Mouse (Mus musculus) forebrain, embryonic 12.5 days (tissue): ENCODE results near the gene Gprin3. TPM values are rescaled to one million over a fixed set of nuclear protein-coding genes. Genes with fewer than 3 reads are reported as not detected.

Experiments
- ATAC-seq: fragments of 200-750 bp; cut with Nextera tagmentation; 2 replicates; pipeline ENCODE4 v1.8.0; 2017; ENCODE audit warnings: moderate TSS enrichment; ENCODE audit not compliant: low FRiP score
- H3K27ac ChIP-seq: fragments of 300-500 bp; sonication (generic); 2 replicates; pipeline ENCODE4 v1.5.1; 2016; ENCODE audit warnings: mild to moderate bottlenecking
- H3K27me3 ChIP-seq: fragments of 300-500 bp; sonication (generic); 2 replicates; pipeline ENCODE4 v1.6.1; 2016; ENCODE audit warnings: mild to moderate bottlenecking
- H3K36me3 ChIP-seq: fragments of 300-500 bp; sonication (generic); replicated peaks from 2 replicates; pipeline ENCODE4 v1.6.1; 2016; ENCODE audit warnings: mild to moderate bottlenecking
- H3K4me1 ChIP-seq: fragments of 300-500 bp; sonication (generic); 2 replicates; pipeline ENCODE4 v1.6.1; 2016
- H3K4me2 ChIP-seq: fragments of 300-500 bp; sonication (generic); 2 replicates; pipeline ENCODE4 v1.6.1; 2016; ENCODE audit warnings: mild to moderate bottlenecking, moderate library complexity
- H3K4me3 ChIP-seq: fragments of 300-500 bp; sonication (generic); replicated peaks from 2 replicates; pipeline ENCODE4 v1.5.1; 2016; ENCODE audit warnings: mild to moderate bottlenecking
- H3K9ac ChIP-seq: fragments of 300-500 bp; sonication (generic); 2 replicates; pipeline ENCODE4 v1.6.1; 2016; ENCODE audit warnings: mild to moderate bottlenecking
- H3K9me3 ChIP-seq: fragments of 300-500 bp; sonication (generic); 2 replicates; pipeline ENCODE4 v1.6.1; 2016
- WGBS: fragments of 180-500 bp; shearing (Covaris S2); methylation state at CpG from one replicate; pipeline ENCODE4 v1.1.7; 2016; 5-methylcytosine and 5-hydroxymethylcytosine counted together
- polyA plus RNA-seq: library from polyadenylated mRNA; unstranded; fragments of >200 nt; fragmentation: Nextera tagmentation; extraction: Ambion mirVana; gene quantifications from 2 replicates; pipeline ENCODE4 v1.2.1, GENCODE M21; 2016

Gene Gprin3
- polyA plus RNA-seq, 1 experiment from 2014 or later: 0.52 TPM

DNA sequence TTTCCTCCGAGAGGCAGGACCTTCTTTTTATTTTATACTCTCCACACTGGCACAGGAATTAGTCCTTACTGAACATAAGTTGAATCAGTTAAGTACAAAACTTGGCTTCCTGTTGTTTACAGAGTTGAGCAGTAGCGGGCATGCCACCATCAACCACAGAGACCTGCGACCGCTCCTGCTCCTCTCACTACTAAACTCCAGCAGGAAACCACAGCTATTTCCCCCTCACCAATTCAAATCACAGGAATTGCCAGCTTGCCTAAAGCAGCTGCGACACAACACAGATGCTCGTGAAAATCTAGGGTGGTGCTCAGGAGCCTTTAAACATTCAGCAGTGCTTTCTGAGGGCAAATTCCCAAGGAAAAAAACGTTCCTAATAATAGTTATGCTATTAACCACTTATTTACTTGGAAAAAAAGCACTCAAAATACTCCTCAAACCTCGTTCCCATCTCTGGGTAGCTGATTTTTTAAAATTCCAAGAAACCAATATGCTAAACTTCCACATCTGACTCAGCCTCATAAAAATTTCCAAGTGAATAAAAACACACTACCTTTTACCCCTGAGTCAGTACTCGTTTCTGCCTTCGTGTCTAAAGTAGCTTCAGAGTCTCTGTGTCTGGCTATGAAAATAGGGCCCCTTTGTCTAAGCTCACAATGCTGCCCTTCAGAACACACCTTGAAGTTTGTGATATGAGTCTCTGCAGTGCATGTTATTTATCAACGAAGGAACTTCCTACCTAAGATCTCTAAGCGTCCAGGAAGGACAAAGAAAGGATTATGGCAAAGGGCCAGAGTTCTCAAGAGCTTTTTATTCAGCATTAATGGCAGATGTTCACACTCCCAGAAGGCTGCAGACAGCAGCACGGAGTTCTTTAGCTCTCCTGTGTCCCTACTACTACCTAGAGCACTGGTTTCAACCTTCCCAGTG is 13.4 kb downstream of the Gprin3 start:
- Histone ChIP-seq H3K36me3 (no peaks in the 10 kb centered on the region), H3K27ac (no peak overlapping the region), H3K4me1 (no peaks in the 10 kb centered on the region; the same call in 1 of the 2 replicates), H3K9ac (no peak overlapping the region), H3K27me3 (no peaks in the 10 kb centered on the region), H3K4me2 (no peak overlapping the region), H3K4me3 (no peak overlapping the region), H3K9me3 (no peaks in the 10 kb centered on the region)
- 39% methylated on average over 13 of the region's 13 CpGs for WGBS
- ATAC-seq: peak; percentile 46; the same call in 1 of the 2 replicates

DNA sequence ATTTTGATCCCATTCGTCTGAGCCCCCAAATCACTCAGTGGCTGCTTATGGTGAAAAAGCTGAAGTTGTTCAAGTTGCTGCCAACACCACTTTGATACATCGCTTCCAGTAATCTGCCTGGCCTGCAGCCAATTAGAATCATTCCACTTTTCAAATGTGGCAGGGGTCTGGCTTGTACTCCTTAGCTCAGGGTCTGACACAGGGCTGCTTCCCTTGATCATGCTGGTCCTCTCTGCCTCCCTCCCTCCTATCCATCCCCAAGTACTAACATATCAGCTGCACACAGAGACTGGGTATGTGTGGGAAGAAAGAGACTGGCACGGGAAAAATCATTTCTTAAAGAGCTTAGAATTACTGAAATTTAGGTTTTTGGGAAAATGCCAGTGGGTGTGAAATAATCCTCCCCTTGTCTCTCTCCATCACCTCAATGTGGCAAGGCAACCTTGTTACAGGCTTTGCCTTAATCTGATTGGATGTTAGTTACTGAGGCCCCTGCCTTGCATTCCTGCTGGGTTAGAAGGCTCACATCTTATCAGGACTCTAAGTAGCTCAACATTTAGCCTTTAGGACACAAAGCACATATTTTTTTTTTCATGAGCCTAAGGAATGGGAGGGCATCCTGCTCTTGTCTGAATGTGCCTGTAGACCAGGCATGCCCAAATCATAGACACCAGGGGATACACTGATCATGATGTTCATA is 16.9 kb downstream of the Gprin3 start:
- no peaks in the 10 kb centered on the region for H3K9me3 ChIP-seq
- no peaks in the 10 kb centered on the region; the same call in 1 of the 2 replicates for H3K4me1 ChIP-seq
- H3K27ac ChIP-seq: no peak overlapping the region
- no peak overlapping the region for H3K4me3 ChIP-seq
- H3K9ac ChIP-seq: no peak overlapping the region
- WGBS: 61% methylated on average over 3 of the region's 3 CpGs
- no peaks in the 10 kb centered on the region for H3K36me3 ChIP-seq
- H3K4me2 ChIP-seq: no peak overlapping the region
- no peak for ATAC-seq
- H3K27me3 ChIP-seq: no peaks in the 10 kb centered on the region

DNA sequence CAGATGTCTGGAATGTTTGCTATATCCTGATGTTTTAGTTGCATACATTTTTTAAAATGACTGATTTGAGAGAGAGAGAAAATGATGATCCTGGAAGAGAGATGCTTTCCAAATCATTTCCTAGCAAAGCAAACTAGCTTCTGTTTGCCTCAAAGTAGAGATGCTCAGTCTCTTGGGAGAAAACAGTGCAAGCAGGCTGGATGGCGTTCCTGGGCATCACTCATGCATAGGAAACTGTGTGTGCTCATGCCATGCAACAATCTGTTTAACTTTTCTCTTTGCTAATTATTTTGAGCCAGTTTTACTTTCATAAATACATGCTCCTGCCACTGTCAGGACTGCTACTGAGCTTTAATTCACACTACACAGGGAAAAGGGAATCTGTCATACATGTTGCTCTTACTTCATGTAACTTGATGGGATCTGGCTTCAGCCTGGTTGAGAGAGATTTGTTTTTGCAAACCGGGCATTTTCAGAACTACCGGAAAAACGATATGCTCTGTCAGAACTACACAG is 18.6 kb downstream of the Gprin3 start:
- Histone ChIP-seq H3K4me1 (no peaks in the 10 kb centered on the region; the same call in 1 of the 2 replicates), H3K36me3 (no peaks in the 10 kb centered on the region), H3K27me3 (no peaks in the 10 kb centered on the region), H3K4me3 (no peak overlapping the region), H3K27ac (no peak overlapping the region), H3K4me2 (no peak overlapping the region), H3K9me3 (no peaks in the 10 kb centered on the region), H3K9ac (no peak overlapping the region)
- WGBS: 88% methylated on average over 4 of the region's 4 CpGs
- no peak for ATAC-seq

DNA sequence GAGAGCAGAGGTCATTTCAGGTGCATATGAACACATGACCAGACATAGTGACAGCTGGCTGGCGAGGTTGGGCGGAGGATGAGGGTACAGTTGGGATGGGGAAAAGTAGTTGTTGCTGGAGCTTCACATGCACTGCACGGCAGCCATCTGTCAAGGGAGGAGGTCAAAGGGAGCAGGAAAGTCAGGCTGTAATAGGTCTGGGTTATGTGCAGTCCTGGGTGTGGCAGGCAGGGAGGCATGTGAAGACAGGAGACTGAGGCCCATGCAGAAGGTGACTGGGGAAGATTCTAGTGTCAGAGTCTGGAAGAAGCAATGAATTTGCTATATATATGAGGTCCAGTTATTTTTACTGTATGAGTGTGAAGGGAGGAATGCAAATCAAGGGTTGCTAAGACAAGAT is 35.9 kb downstream of the Gprin3 start:
- Histone ChIP-seq H3K4me1 (no peaks in the 10 kb centered on the region), H3K9ac (no peak overlapping the region), H3K9me3 (no peaks in the 10 kb centered on the region), H3K27ac (no peak overlapping the region), H3K4me3 (no peak overlapping the region), H3K27me3 (no peaks in the 10 kb centered on the region), H3K36me3 (no peaks in the 10 kb centered on the region), H3K4me2 (no peak overlapping the region)
- 90% methylated on average over 3 of the region's 3 CpGs for WGBS
- no peak for ATAC-seq

DNA sequence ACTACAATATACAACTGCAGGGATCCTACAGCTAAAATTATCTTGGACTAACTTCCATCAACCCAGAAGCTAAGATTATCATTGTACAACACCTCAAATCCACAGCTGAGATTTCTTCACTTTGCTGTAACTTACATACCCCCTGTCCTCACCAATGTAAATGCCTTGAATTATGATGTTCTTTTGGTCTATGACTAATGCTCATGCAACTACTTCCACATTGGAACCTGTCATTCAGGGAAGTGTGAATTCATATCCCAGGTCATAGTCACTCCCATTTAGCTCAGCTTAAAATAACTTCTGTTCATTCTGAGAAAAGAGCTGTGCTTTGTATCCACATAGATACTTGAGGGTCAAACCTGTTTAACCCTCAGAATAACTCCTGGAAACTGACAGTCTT is 60.8 kb downstream of the Gprin3 start:
- Histone ChIP-seq H3K4me1 (no peaks in the 10 kb centered on the region), H3K9ac (no peak overlapping the region), H3K27ac (no peak overlapping the region), H3K9me3 (no peaks in the 10 kb centered on the region), H3K4me2 (no peak overlapping the region), H3K36me3 (no peaks in the 10 kb centered on the region), H3K4me3 (no peak overlapping the region), H3K27me3 (no peaks in the 10 kb centered on the region)
- no peak for ATAC-seq

DNA sequence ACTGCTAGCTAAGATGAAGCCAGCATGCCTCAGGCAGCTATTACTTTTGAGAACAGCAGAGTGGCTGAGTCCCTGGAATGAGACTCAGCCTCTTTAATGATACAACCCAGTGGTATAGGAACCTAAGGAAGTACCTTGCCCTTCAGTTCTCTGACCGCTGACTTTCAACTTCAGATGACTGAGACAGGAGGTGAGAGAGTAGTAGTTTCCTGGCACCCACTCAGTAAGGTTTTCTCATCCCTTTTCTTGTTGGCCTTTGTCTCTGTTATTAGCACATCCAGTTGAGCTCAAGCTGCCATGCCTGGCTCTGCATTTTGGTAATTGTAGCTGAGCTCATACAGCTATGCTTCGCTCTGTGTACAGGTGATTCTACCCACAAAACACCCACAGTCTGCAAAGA is 62.8 kb downstream of the Gprin3 start:
- Histone ChIP-seq H3K4me3 (no peak overlapping the region), H3K4me1 (no peaks in the 10 kb centered on the region), H3K36me3 (no peaks in the 10 kb centered on the region), H3K27me3 (no peaks in the 10 kb centered on the region), H3K27ac (no peak overlapping the region), H3K9me3 (no peaks in the 10 kb centered on the region), H3K4me2 (no peak overlapping the region), H3K9ac (no peak overlapping the region)
- WGBS: 82% methylated on average over 2 of the region's 2 CpGs
- ATAC-seq: no peak

DNA sequence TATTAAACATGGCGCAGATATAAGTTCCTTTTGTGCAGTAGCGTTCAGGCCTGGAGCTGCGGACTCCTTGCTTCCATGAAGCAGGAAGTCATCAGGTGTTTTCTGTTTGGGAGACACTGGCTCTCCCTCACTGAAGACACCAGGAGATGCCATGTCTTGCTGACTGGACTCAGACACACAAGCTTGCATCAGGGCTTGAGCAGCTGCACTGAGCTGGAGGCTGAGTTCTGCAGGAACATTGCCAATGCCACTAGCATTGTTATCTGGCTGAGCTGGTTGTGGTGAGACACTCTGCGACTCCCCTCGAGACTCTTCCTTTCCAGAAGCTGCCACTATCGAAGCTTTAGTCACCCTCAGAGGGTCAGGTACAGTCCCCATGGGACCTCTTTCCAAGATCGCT is 71.2 kb downstream of the Gprin3 start:
- Histone ChIP-seq H3K4me1 (no peaks in the 10 kb centered on the region), H3K4me3 (no peak overlapping the region), H3K36me3 (no peaks in the 10 kb centered on the region), H3K9ac (no peak overlapping the region), H3K9me3 (no peaks in the 10 kb centered on the region), H3K27ac (no peak overlapping the region), H3K27me3 (no peaks in the 10 kb centered on the region), H3K4me2 (no peak overlapping the region)
- no peak for ATAC-seq
- WGBS: 92% methylated on average over 7 of the region's 7 CpGs

DNA sequence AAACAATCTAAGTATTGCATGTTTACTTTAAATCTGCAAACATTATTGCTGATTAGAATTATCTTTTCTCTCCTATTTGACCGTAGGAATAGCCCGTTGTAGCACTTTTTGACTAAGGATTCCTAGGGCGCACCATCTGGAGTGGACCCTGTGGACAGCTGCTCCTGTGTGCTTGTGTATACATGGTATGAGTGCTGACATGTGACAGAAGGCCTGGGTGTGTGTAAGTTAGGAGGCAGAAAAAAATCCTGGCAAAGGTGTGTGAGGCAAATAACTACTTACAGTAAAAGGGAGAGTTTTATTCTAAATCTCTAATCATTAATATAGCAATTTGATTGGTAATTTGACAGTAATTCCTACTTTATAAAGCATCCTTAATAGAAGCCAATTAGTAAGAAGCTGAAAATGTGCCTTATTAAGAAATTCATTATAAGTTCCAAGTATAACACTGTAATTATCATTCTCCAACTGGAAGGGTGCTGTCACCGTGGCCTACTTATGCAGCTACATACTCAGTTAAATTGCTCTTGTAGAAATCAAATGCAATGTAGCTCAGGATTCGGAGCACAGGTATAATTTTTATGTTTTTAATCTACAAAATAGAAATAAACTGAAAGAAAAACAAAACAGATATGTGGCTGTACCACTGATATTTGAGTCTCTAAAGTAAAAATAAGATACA is 74.8 kb downstream of the Gprin3 start:
- Histone ChIP-seq H3K9me3 (no peaks in the 10 kb centered on the region), H3K27me3 (no peaks in the 10 kb centered on the region), H3K9ac (no peak overlapping the region), H3K36me3 (no peaks in the 10 kb centered on the region), H3K4me1 (no peaks in the 10 kb centered on the region), H3K27ac (no peak overlapping the region), H3K4me3 (no peak overlapping the region), H3K4me2 (no peak overlapping the region)
- WGBS: 83% methylated on average over 5 of the region's 5 CpGs
- no peak; the same call in 1 of the 2 replicates for ATAC-seq

DNA sequence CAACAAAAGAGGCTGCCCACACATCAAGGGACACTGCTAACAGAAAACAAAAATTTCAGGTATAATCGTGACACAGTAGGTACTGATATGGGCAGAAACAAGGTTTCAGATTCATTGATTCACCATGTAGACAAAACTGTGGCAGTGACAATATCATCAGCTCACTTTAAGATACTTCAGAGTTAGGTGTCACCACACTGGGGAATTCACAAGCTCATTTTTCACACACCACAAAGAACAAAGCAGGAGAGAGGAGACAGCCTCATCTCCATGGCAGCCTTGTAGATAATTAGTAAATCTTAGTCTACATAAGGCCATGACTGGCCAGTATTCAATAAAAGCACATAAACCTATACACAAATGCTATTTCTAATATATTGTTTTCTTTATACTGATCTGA is 77.4 kb downstream of the Gprin3 start:
- Histone ChIP-seq H3K27ac (no peak overlapping the region), H3K4me2 (no peak overlapping the region), H3K4me3 (no peak overlapping the region), H3K9ac (no peak overlapping the region), H3K9me3 (no peaks in the 10 kb centered on the region), H3K27me3 (no peaks in the 10 kb centered on the region), H3K4me1 (no peaks in the 10 kb centered on the region), H3K36me3 (no peaks in the 10 kb centered on the region)
- no peak for ATAC-seq
- WGBS: 90% methylated on average over 1 of the region's 1 CpGs

DNA sequence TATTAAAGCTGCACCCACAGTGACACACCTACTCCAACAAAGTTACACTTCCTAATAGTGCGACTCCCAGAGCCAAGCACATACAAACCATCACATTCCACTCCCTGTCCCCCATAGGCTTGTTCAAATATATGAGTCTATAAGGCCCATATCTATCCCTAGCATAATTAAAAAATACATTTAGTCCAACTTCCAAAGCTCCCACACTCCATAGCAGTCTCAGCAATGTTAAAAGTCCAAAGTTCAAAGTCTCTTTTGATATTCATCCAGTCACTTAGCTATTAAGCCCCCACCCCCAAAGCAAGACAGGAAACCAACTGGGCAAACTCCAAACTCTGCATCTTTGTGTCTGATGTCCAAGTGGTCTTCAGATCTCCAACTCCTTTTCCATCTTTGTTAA is 84.9 kb downstream of the Gprin3 start:
- H3K36me3 ChIP-seq: no peaks in the 10 kb centered on the region

DNA sequence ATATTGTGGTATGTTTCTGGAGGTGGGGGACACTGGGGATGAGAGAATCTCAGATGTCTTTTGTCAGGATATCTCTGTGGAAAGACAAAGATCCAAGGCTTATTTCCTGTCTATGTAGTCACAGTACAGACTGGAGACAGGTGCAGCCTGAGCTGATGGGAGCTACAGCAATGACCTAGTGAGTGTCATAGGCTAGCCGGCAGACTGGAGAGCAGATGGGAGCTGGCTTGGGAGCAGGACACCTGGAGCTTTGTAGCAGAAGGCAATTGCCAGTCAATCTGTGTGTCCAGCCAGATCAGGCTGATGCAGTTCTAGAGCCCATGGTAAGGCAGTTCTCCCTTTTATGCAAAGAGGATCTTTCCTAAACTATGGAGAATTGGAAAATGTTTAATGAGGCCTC is 97.8 kb downstream of the Gprin3 start:
- Histone ChIP-seq H3K4me2 (no peak overlapping the region), H3K27ac (no peak overlapping the region), H3K9ac (no peak overlapping the region), H3K9me3 (no peaks in the 10 kb centered on the region), H3K4me3 (no peak overlapping the region), H3K27me3 (no peaks in the 10 kb centered on the region), H3K4me1 (no peaks in the 10 kb centered on the region), H3K36me3 (no peaks in the 10 kb centered on the region)
- WGBS: 91% methylated on average over 1 of the region's 1 CpGs
- ATAC-seq: no peak

More for the DNA sequence above, 84.9 kb downstream of the Gprin3 start:
- no peak overlapping the region for H3K4me2 ChIP-seq
- WGBS: 88% methylated on average over 1 of the region's 1 CpGs
- no peak overlapping the region for H3K9ac ChIP-seq
- no peak for ATAC-seq
- no peaks in the 10 kb centered on the region for H3K9me3 ChIP-seq
- no peak overlapping the region for H3K27ac ChIP-seq
- no peaks in the 10 kb centered on the region for H3K27me3 ChIP-seq
- no peaks in the 10 kb centered on the region for H3K4me1 ChIP-seq
- H3K4me3 ChIP-seq: no peak overlapping the region

DNA sequence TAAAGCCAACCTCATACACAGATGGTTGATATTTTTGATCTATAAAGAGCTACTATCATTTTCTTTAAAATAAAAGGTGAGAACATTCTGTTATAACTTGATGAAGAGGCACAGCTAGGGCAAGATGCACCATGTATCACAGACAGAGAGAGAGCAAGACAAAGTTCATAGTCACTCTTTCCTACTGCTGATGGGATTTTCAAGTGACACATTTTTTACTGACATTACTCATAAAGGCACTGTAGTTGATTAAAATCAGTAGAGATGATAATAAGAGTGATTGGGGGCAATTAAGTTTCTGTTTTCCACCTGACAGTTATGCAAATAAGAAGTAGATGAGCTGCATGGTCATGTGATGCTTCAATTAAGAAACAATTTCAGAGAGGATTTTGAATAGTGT is 110.2 kb downstream of the Gprin3 start:
- Histone ChIP-seq H3K9me3 (no peaks in the 10 kb centered on the region), H3K36me3 (no peaks in the 10 kb centered on the region), H3K4me3 (no peak overlapping the region), H3K4me2 (no peak overlapping the region), H3K27me3 (no peaks in the 10 kb centered on the region), H3K4me1 (no peaks in the 10 kb centered on the region), H3K27ac (no peak overlapping the region), H3K9ac (no peak overlapping the region)
- ATAC-seq: no peak
